Mouse (Mus musculus): ENCODE measurements around the gene Tbx5. TPM values are rescaled to one million over a fixed set of nuclear protein-coding genes. Genes with fewer than 3 reads are reported as not detected.
A peak's percentile ranks its signal among the peaks of the same experiment; 100 is the strongest.

Gene Tbx5
- polyA plus RNA-seq (2015; fragmentation: Nextera tagmentation; extraction: Ambion mirVana): 31.3 and 38.4 TPM in 2 replicates

- Histone ChIP-seq H3K9me3 (no peaks in the 10 kb centered on the region), H3K27ac (replicated peaks) (peak within 1 kb of the TSS; percentile 98), H3K4me1 (peaks cover 32% of the 10 kb centered on the region), H3K4me2 (peak within 1 kb of the TSS; percentile 81), H3K27me3 (replicated peaks) (peaks cover 39% of the 10 kb centered on the region), H3K9ac (peak within 1 kb of the TSS; percentile 97), H3K36me3 (no peaks in the 10 kb centered on the region), H3K4me3 (peak within 1 kb of the TSS; percentile 79)
- no peak for ATAC-seq (ENCODE audit: extremely low read depth, insufficient number of reproducible peaks, low FRiP score, low TSS enrichment)
- 12% methylated on average over 16 of the region's 16 CpGs for WGBS
Observed at GRCm38 (mm10) chr5:119832479-119832796, at the start of gene Tbx5. Gene Tbx5 (plus strand): TSS chr5:119832668.

- no peak for ATAC-seq (ENCODE audit: extremely low read depth, insufficient number of reproducible peaks, low FRiP score, low TSS enrichment)
- H3K27me3 ChIP-seq (replicated peaks): peaks cover 4% of the 10 kb centered on the region; the same call in 1 of the 2 replicates
- WGBS: 85% methylated on average over 7 of the region's 7 CpGs
- H3K4me2 ChIP-seq: no peak overlapping the region
- no peak overlapping the region for H3K4me3 ChIP-seq
- H3K9me3 ChIP-seq: peaks cover 8% of the 10 kb centered on the region; the same call in 1 of the 2 replicates
- no peaks in the 10 kb centered on the region for H3K36me3 ChIP-seq
- no peak overlapping the region for H3K9ac ChIP-seq
- H3K27ac ChIP-seq (replicated peaks): no peak overlapping the region
- no peaks in the 10 kb centered on the region for H3K4me1 ChIP-seq
Observed at GRCm38 (mm10) chr5:119785959-119786358, 46.5 kb upstream of the Tbx5 start.

GRCm38 (mm10) chr5:119791664-119792063 lies 40.8 kb upstream of the Tbx5 start:
- Histone ChIP-seq H3K4me2 (no peak overlapping the region), H3K4me3 (no peak overlapping the region), H3K27ac (replicated peaks) (no peak overlapping the region), H3K4me1 (peaks cover 14% of the 10 kb centered on the region), H3K36me3 (no peaks in the 10 kb centered on the region), H3K9me3 (no peaks in the 10 kb centered on the region), H3K27me3 (replicated peaks) (peaks cover 42% of the 10 kb centered on the region), H3K9ac (no peak overlapping the region)
- no peak for ATAC-seq (ENCODE audit: extremely low read depth, insufficient number of reproducible peaks, low FRiP score, low TSS enrichment)
- 54% methylated on average over 5 of the region's 5 CpGs for WGBS

GRCm38 (mm10) chr5:119793972-119794371 lies 38.5 kb upstream of the Tbx5 start:
- ATAC-seq (ENCODE audit: extremely low read depth, insufficient number of reproducible peaks, low FRiP score, low TSS enrichment): no peak
- WGBS: 10% methylated on average over 4 of the region's 4 CpGs
- H3K9ac ChIP-seq: no peak overlapping the region
- peaks cover 61% of the 10 kb centered on the region for H3K27me3 ChIP-seq (replicated peaks)
- H3K9me3 ChIP-seq: no peaks in the 10 kb centered on the region
- H3K4me2 ChIP-seq: no peak overlapping the region
- peaks cover 26% of the 10 kb centered on the region for H3K4me1 ChIP-seq
- H3K4me3 ChIP-seq: no peak overlapping the region
- H3K27ac ChIP-seq (replicated peaks): peak overlapping the region; percentile 83
- H3K36me3 ChIP-seq: no peaks in the 10 kb centered on the region

GRCm38 (mm10) chr5:119795376-119795775 lies 37.1 kb upstream of the Tbx5 start:
- no peak for ATAC-seq (ENCODE audit: extremely low read depth, insufficient number of reproducible peaks, low FRiP score, low TSS enrichment)
- Histone ChIP-seq H3K9me3 (no peaks in the 10 kb centered on the region), H3K4me1 (peaks cover 36% of the 10 kb centered on the region), H3K27me3 (replicated peaks) (peaks cover 75% of the 10 kb centered on the region), H3K4me2 (no peak overlapping the region), H3K4me3 (no peak overlapping the region), H3K27ac (replicated peaks) (peak overlapping the region; percentile 89), H3K9ac (peak overlapping the region; percentile 44), H3K36me3 (no peaks in the 10 kb centered on the region)
- 22% methylated on average over 6 of the region's 6 CpGs for WGBS

- no peak for ATAC-seq (ENCODE audit: extremely low read depth, insufficient number of reproducible peaks, low FRiP score, low TSS enrichment)
- peak overlapping the region; percentile 89 for H3K27ac ChIP-seq (replicated peaks)
- H3K9me3 ChIP-seq: no peaks in the 10 kb centered on the region
- H3K27me3 ChIP-seq (replicated peaks): peaks cover 79% of the 10 kb centered on the region
- H3K4me3 ChIP-seq: no peak overlapping the region
- peak overlapping the region; percentile 44; the same call in 1 of the 2 replicates for H3K9ac ChIP-seq
- peak overlapping the region; percentile 81 for H3K4me2 ChIP-seq
- peaks cover 40% of the 10 kb centered on the region for H3K4me1 ChIP-seq
- no peaks in the 10 kb centered on the region for H3K36me3 ChIP-seq
- 23% methylated on average over 3 of the region's 3 CpGs for WGBS
Observed at GRCm38 (mm10) chr5:119795777-119796176, 36.7 kb upstream of the Tbx5 start.

- Histone ChIP-seq H3K27me3 (replicated peaks) (peaks cover 87% of the 10 kb centered on the region), H3K4me1 (peaks cover 42% of the 10 kb centered on the region), H3K4me3 (peak overlapping the region; percentile 54), H3K9me3 (no peaks in the 10 kb centered on the region), H3K36me3 (no peaks in the 10 kb centered on the region), H3K4me2 (peak overlapping the region; percentile 81), H3K9ac (peak overlapping the region; percentile 89), H3K27ac (replicated peaks) (peak overlapping the region; percentile 89)
- ATAC-seq (ENCODE audit: extremely low read depth, insufficient number of reproducible peaks, low FRiP score, low TSS enrichment): peak; percentile 22; the same call in 1 of the 2 replicates
- WGBS: 3% methylated on average over 33 of the region's 33 CpGs
Observed at GRCm38 (mm10) chr5:119796443-119797160, 35.9 kb upstream of the Tbx5 start.

- Histone ChIP-seq H3K9ac (peak overlapping the region; percentile 89), H3K9me3 (no peaks in the 10 kb centered on the region), H3K27me3 (replicated peaks) (peaks cover 98% of the 10 kb centered on the region), H3K36me3 (no peaks in the 10 kb centered on the region), H3K4me3 (peak overlapping the region; percentile 54), H3K27ac (replicated peaks) (peak overlapping the region; percentile 89), H3K4me1 (peaks cover 48% of the 10 kb centered on the region), H3K4me2 (peak overlapping the region; percentile 81)
- no peak for ATAC-seq (ENCODE audit: extremely low read depth, insufficient number of reproducible peaks, low FRiP score, low TSS enrichment)
- 5% methylated on average over 26 of the region's 26 CpGs for WGBS
Observed at GRCm38 (mm10) chr5:119797580-119798150, 34.8 kb upstream of the Tbx5 start.

- WGBS: 17% methylated on average over 4 of the region's 4 CpGs
- no peaks in the 10 kb centered on the region for H3K9me3 ChIP-seq
- H3K36me3 ChIP-seq: no peaks in the 10 kb centered on the region
- peak overlapping the region; percentile 89 for H3K9ac ChIP-seq
- peaks cover 100% of the 10 kb centered on the region for H3K27me3 ChIP-seq (replicated peaks)
- peak overlapping the region; percentile 54 for H3K4me3 ChIP-seq
- peak overlapping the region; percentile 81 for H3K4me2 ChIP-seq
- ATAC-seq (ENCODE audit: extremely low read depth, insufficient number of reproducible peaks, low FRiP score, low TSS enrichment): no peak
- H3K4me1 ChIP-seq: peaks cover 51% of the 10 kb centered on the region
- H3K27ac ChIP-seq (replicated peaks): peak overlapping the region; percentile 89
Observed at GRCm38 (mm10) chr5:119798261-119798660, 34.2 kb upstream of the Tbx5 start.

GRCm38 (mm10) chr5:119798713-119799418 lies 33.6 kb upstream of the Tbx5 start:
- peak overlapping the region; percentile 81 for H3K4me2 ChIP-seq
- ATAC-seq (ENCODE audit: extremely low read depth, insufficient number of reproducible peaks, low FRiP score, low TSS enrichment): no peak
- H3K36me3 ChIP-seq: no peaks in the 10 kb centered on the region
- H3K9ac ChIP-seq: peak overlapping the region; percentile 89
- peaks cover 100% of the 10 kb centered on the region for H3K27me3 ChIP-seq (replicated peaks)
- H3K4me1 ChIP-seq: peaks cover 57% of the 10 kb centered on the region
- no peaks in the 10 kb centered on the region for H3K9me3 ChIP-seq
- 16% methylated on average over 5 of the region's 5 CpGs for WGBS
- H3K27ac ChIP-seq (replicated peaks): peak overlapping the region; percentile 89
- peak overlapping the region; percentile 54 for H3K4me3 ChIP-seq

- peak overlapping the region; percentile 81 for H3K4me2 ChIP-seq
- peak overlapping the region; percentile 89 for H3K27ac ChIP-seq (replicated peaks)
- peaks cover 58% of the 10 kb centered on the region for H3K4me1 ChIP-seq
- no peaks in the 10 kb centered on the region for H3K36me3 ChIP-seq
- 21% methylated on average over 9 of the region's 9 CpGs for WGBS
- peaks cover 100% of the 10 kb centered on the region for H3K27me3 ChIP-seq (replicated peaks)
- no peak for ATAC-seq (ENCODE audit: extremely low read depth, insufficient number of reproducible peaks, low FRiP score, low TSS enrichment)
- H3K9me3 ChIP-seq: no peaks in the 10 kb centered on the region
- peak overlapping the region; percentile 54 for H3K4me3 ChIP-seq
- peak overlapping the region; percentile 89 for H3K9ac ChIP-seq
Observed at GRCm38 (mm10) chr5:119799419-119800242, 32.8 kb upstream of the Tbx5 start.
